Mouse (Mus musculus): ENCODE measurements around the gene Spata13.

DNA sequence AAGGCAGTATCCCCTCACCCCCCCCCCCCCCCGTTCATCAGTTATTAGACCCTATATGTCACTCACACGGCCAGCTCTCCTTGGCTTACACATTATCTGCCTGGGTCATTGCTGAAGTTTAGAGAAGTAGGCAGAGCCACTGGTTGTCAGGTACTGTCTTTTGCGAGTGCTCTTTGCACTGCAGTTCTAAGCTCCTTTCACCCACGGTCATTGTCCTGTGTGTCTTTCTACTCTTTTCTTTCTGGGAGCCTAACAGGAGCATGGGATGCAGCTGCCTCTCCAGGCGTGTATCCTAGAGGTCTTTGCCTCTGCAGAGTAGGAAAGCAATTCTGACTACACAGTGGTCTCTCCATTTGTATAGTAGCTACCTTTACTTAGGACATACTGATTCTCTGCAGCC, 27.5 kb downstream of the Spata13 start:
- TF ChIP-seq CTCF (IDR thresholded peaks at IDR 0.05; ENCODE audit: extremely low read depth, insufficient read length, insufficient replicate concordance, low read depth, low read length) (no peak), POLR2A (IDR thresholded peaks at IDR 0.05; ENCODE audit: low read depth, low read length) (no peak)
